Mouse (Mus musculus) liver, postnatal 0 days (tissue): ENCODE data around the gene Dock9.

Source experiments
- CTCF ChIP-seq: sonication (generic); IDR thresholded peaks from 2 replicates; pipeline ENCODE4 v1.5.1; 2016; ENCODE audit warnings: antibody characterized with exemption, low read depth
- EP300 ChIP-seq: IDR thresholded peaks from 2 replicates; pipeline ENCODE4 v1.6.1; 2016; ENCODE audit warnings: antibody characterized with exemption, low read depth, mild to moderate bottlenecking

DNA sequence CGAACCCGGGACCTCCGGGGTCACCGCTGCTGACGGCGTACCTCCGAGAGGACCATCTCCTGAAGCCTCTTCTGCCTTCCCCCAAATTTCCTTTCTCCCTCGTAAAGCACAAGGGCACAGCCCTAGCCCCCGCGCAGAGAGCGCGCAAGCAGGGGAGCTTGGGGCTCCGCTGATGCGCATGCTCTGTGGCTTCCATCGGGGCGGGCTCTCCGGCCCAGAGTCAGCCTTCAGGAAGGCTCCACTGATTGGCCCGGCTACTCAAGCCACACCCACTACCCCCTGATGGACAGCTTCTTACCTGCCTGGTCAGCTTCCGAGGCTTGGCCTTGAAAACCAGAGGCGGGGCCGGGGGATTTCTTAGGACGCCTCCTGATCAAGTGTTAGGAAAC is 768 bp upstream of the Dock9 start:
- TF ChIP-seq CTCF (no peak), EP300 (no peak)
